Mouse (Mus musculus) CH12.LX (cell line): Measurements from ENCODE around the gene Zdhhc19. TPM values are rescaled to one million over a fixed set of nuclear protein-coding genes. Genes with fewer than 3 reads are reported as not detected.
A peak's percentile ranks its signal among the peaks of the same experiment; 100 is the strongest.

Source experiments
- DNase-seq: peaks from one replicate; pipeline ENCODE4 v3.0.0-alpha.2; 2013; ENCODE audit errors: extremely low read depth
- H3K27ac ChIP-seq: 2 replicates; pipeline ENCODE4 v1.5.1; 2012; ENCODE audit warnings: low read depth, mild to moderate bottlenecking, control low read depth, moderate library complexity; ENCODE audit not compliant: insufficient read depth
- H3K27me3 ChIP-seq: replicated peaks from 2 replicates; pipeline ENCODE3; 2012; ENCODE audit warnings: inconsistent platforms
- H3K36me3 ChIP-seq, 2 experiments: replicated peaks in 1 of 2; 2 replicates each; pipeline versions ENCODE3 to v1.6.1; 2012; ENCODE audit warnings: inconsistent platforms in 1 of 2, low read length in 1 of 2, mild to moderate bottlenecking in 1 of 2, mixed read lengths in 1 of 2, moderate library complexity in 1 of 2; ENCODE audit not compliant: control insufficient read depth in 1 of 2, insufficient read depth in 1 of 2
- H3K4me1 ChIP-seq, 2 experiments: 2 replicates each; pipeline ENCODE4 v1.6.1; 2012; ENCODE audit warnings: inconsistent platforms in 1 of 2, moderate library complexity in 1 of 2; ENCODE audit not compliant: insufficient read depth in 2 of 2, control insufficient read depth in 1 of 2
- H3K4me2 ChIP-seq: 2 replicates; pipeline ENCODE4 v1.6.1; 2012; ENCODE audit warnings: low read depth, mild to moderate bottlenecking, control low read depth; ENCODE audit not compliant: poor library complexity, insufficient read depth, severe bottlenecking
- H3K4me3 ChIP-seq, 3 experiments: fragments of 150-350 bp in 1 of 3; sonication (generic) in 1 of 3; replicated peaks in 1 of 3; 2 replicates each; pipeline versions ENCODE3 to v1.5.1; 2011 to 2012; ENCODE audit warnings: low read depth in 2 of 3, low read length in 2 of 3, mild to moderate bottlenecking in 2 of 3, moderate library complexity in 2 of 3, control low read depth in 1 of 3, improper control_type of control experiment in 1 of 3, inconsistent platforms in 1 of 3, mixed read lengths in 1 of 3; ENCODE audit not compliant: poor library complexity in 1 of 3
- H3K79me2 ChIP-seq: replicated peaks from 2 replicates; pipeline ENCODE4 v1.6.1; 2012; ENCODE audit warnings: mild to moderate bottlenecking, moderate library complexity; ENCODE audit not compliant: control insufficient read depth, poor library complexity, insufficient read depth, severe bottlenecking; ENCODE audit errors: extremely low read depth
- H3K9ac ChIP-seq: 2 replicates; pipeline ENCODE4 v1.6.1; 2012; ENCODE audit warnings: low read depth, mild to moderate bottlenecking, control low read depth, moderate library complexity; ENCODE audit not compliant: insufficient read depth
- H3K9me3 ChIP-seq: replicated peaks from 2 replicates; pipeline ENCODE3; 2012; ENCODE audit warnings: low read length, inconsistent platforms, mixed read lengths
- BHLHE40 ChIP-seq: IDR thresholded peaks from 2 replicates; pipeline ENCODE4 v1.6.1; 2011; ENCODE audit warnings: mild to moderate bottlenecking, low read depth, low read length, improper control_type of control experiment
- CTCF ChIP-seq, 2 experiments: IDR thresholded peaks in 1 of 2; conservative IDR thresholded peaks in 1 of 2; 2 replicates each; pipeline ENCODE4 v1.5.1; 2011 to 2012; ENCODE audit warnings: low read depth in 2 of 2, low read length in 2 of 2, improper control_type of control experiment in 1 of 2, inconsistent platforms in 1 of 2, mild to moderate bottlenecking in 1 of 2, moderate library complexity in 1 of 2
- IRF4 ChIP-seq: IDR thresholded peaks from 2 replicates; pipeline ENCODE4 v1.6.1; 2014; ENCODE audit warnings: low read depth, mild to moderate bottlenecking, inconsistent platforms, low read length, improper control_type of control experiment
- JUN ChIP-seq: IDR thresholded peaks from 2 replicates; pipeline ENCODE4 v1.6.1; 2011; ENCODE audit warnings: low read depth, mild to moderate bottlenecking, low read length, improper control_type of control experiment, moderate library complexity; ENCODE audit not compliant: insufficient read depth
- MAFK ChIP-seq: IDR thresholded peaks from 2 replicates; pipeline ENCODE4 v1.6.1; 2011; ENCODE audit warnings: low read length, improper control_type of control experiment; ENCODE audit not compliant: insufficient replicate concordance
- MAZ ChIP-seq: IDR thresholded peaks from 2 replicates; pipeline ENCODE4 v1.6.1; 2012; ENCODE audit warnings: low read depth, mild to moderate bottlenecking, inconsistent platforms, low read length, improper control_type of control experiment, moderate library complexity
- MEF2A ChIP-seq: IDR thresholded peaks from 2 replicates; pipeline ENCODE4 v1.6.1; 2014; ENCODE audit warnings: low read depth, mild to moderate bottlenecking, inconsistent platforms, low read length, improper control_type of control experiment, borderline replicate concordance
- MYC ChIP-seq: IDR thresholded peaks from 2 replicates; pipeline ENCODE4 v1.6.1; 2011; ENCODE audit warnings: low read depth, mild to moderate bottlenecking, improper control_type of control experiment, low read length
- NRF1 ChIP-seq: IDR thresholded peaks from 2 replicates; pipeline ENCODE4 v1.6.1; 2014; ENCODE audit warnings: low read depth, mild to moderate bottlenecking, inconsistent platforms, low read length, improper control_type of control experiment, moderate library complexity
- POLR2AphosphoS2 ChIP-seq: IDR thresholded peaks from 2 replicates; pipeline ENCODE4 v1.6.1; 2011; ENCODE audit warnings: low read depth, low read length, improper control_type of control experiment
- RAD21 ChIP-seq: IDR thresholded peaks from 2 replicates; pipeline ENCODE4 v1.6.1; 2011; ENCODE audit warnings: low read depth, mild to moderate bottlenecking, low read length, improper control_type of control experiment, moderate library complexity
- RCOR1 ChIP-seq: conservative IDR thresholded peaks from 2 replicates; pipeline ENCODE4 v1.6.1; 2012; ENCODE audit warnings: low read depth, mild to moderate bottlenecking, inconsistent platforms, low read length, improper control_type of control experiment
- SIN3A ChIP-seq: IDR thresholded peaks from 2 replicates; pipeline ENCODE4 v1.6.1; 2012; ENCODE audit warnings: low read length, improper control_type of control experiment, inconsistent platforms
- SMC3 ChIP-seq: IDR thresholded peaks from 2 replicates; pipeline ENCODE4 v1.6.1; 2011; ENCODE audit warnings: low read depth, low read length, improper control_type of control experiment
- TBP ChIP-seq: conservative IDR thresholded peaks from 2 replicates; pipeline ENCODE4 v1.6.1; 2011; ENCODE audit warnings: low read depth, low read length, improper control_type of control experiment
- USF1 ChIP-seq: IDR thresholded peaks from 2 replicates; pipeline ENCODE4 v1.6.1; 2014; ENCODE audit warnings: low read depth, mild to moderate bottlenecking, inconsistent platforms, low read length, improper control_type of control experiment
- USF2 ChIP-seq: conservative IDR thresholded peaks from 2 replicates; pipeline ENCODE4 v1.6.1; 2011; ENCODE audit warnings: low read depth, low read length, improper control_type of control experiment
- ZC3H11A ChIP-seq: IDR thresholded peaks from 2 replicates; pipeline ENCODE4 v1.6.1; 2012; ENCODE audit warnings: low read depth, mild to moderate bottlenecking, inconsistent platforms, low read length, improper control_type of control experiment
- ZKSCAN1 ChIP-seq: IDR thresholded peaks from 2 replicates; pipeline ENCODE4 v1.6.1; 2012; ENCODE audit warnings: low read depth, inconsistent platforms, low read length, improper control_type of control experiment, borderline replicate concordance
- dilution Hi-C: fragments of 300-500 bp; cut with MboI; formaldehyde crosslinking; loops from 2 replicates; pipeline ENCODE4 v1.14.3; 2020; ENCODE audit warnings: low sequenced_read_pairs; ENCODE audit not compliant: extremely low pct_unique_long_range_greater_than_20kb, extremely low pct_ligation_motif_present
- in situ Hi-C: fragments of 300-500 bp; cut with MboI; formaldehyde crosslinking; loops from 3 replicates; pipeline ENCODE4 v1.14.3; 2019; ENCODE audit warnings: low sequenced_read_pairs, low pct_ligation_motif_present, low pct_unique_long_range_greater_than_20kb, mixed read lengths
- polyA plus RNA-seq: library from polyadenylated mRNA; unstranded; fragments of >175 nt; gene quantifications from 2 replicates; pipeline ENCODE4 v1.2.1, GENCODE M21; 2012; ENCODE audit warnings: low read depth; ENCODE audit not compliant: insufficient read length
- total RNA-seq, 2 experiments: library from RNA; depleted of rRNA; stranded (reverse); fragments of 300-350 nt in 1 of 2; fragments of >200 nt in 1 of 2; gene quantifications; 2 replicates each; pipeline ENCODE4 v1.2.3; 2012 to 2014

The Zdhhc19 gene
- total and polyA plus RNA-seq, 3 experiments: not detected

GRCm38 (mm10) chr16:32457589-32458386 is 38.3 kb upstream of the Zdhhc19 start:
- H3K9me3 ChIP-seq: no peaks in the 10 kb centered on the region
- H3K4me1 ChIP-seq: peaks cover 2 to 6% of the 10 kb centered on the region in 2 experiments; a peak in 2 of 4 replicates
- DNase-seq: peak; percentile 84
- peaks cover 8 to 40% of the 10 kb centered on the region in 2 experiments for H3K36me3 ChIP-seq
- no peaks in the 10 kb centered on the region for H3K27me3 ChIP-seq
- in situ Hi-C loops (loop anchor here (25.0 kb wide), 1 partner anchor 195 kb away; the partner anchor contains the start of gene Smco1), dilution Hi-C loops (no loop called here)
- H3K9ac ChIP-seq: no peak overlapping the region
- H3K27ac ChIP-seq: no peak overlapping the region
- H3K4me3 ChIP-seq: no peak overlapping the region
- no peaks in the 10 kb centered on the region; the same call in 1 of the 2 replicates for H3K79me2 ChIP-seq
- TF ChIP-seq MYC (peak; percentile 54; the same call in 1 of the 2 replicates), ZKSCAN1 (no peak), RAD21 (peak; percentile 99), SMC3 (peak; percentile 92), BHLHE40 (peak; percentile 19; the same call in 1 of the 2 replicates), NRF1 (peak; percentile 64), USF2 (no peak), MAFK (peak; percentile 83), POLR2AphosphoS2 (no peak), CTCF (conservative IDR thresholded peaks at IDR 0.05 in 1 of 2, IDR thresholded peaks at IDR 0.05 in 1 of 2; ENCODE audit: low read depth in 2 of 2, low read length in 2 of 2) (peak in 1 of 2 experiments; percentile 96; a peak in 3 of 4 replicates), ZC3H11A (peak; percentile 63)
- no peak overlapping the region for H3K4me2 ChIP-seq

DNA sequence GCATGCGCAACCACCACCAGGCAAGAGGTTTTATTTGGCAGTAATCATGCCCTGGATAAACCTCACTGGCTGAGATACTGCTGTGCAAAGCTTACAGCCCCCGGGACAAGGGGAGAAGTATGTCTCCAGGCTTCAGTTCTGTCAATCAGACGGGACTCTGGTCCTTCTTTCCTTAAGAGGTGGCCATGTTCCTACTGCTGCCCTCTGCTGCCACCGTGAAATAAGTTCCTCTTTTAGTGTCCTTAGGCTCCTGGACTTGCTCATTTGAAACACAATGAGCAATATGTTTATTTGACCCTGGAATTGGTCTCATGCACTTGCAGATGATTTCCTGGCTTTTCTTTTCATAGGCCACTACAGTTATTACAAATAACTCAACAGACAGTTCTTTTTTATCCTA is 35.5 kb upstream of the Zdhhc19 start:
- dilution Hi-C loops: no loop called here
- DNase-seq: peak; percentile 14
- H3K36me3 ChIP-seq: peaks cover 21 to 41% of the 10 kb centered on the region in 2 experiments

More for the DNA sequence above, 35.5 kb upstream of the Zdhhc19 start:
- Histone ChIP-seq H3K9ac (no peak overlapping the region), H3K79me2 (no peaks in the 10 kb centered on the region), H3K4me1 (peaks cover 2 to 9% of the 10 kb centered on the region in 2 experiments; a peak in 2 of 4 replicates), H3K9me3 (no peaks in the 10 kb centered on the region), H3K27ac (no peak overlapping the region), H3K4me2 (no peak overlapping the region), H3K4me3 (no peak overlapping the region), H3K27me3 (no peaks in the 10 kb centered on the region)
- in situ Hi-C loops: loop anchor here (10.0 to 25.0 kb wide), 2 partner anchors 198 to 356 kb away; partner anchors contain the start of gene Smco1
- TF ChIP-seq SMC3: peak; percentile 39; the same call in 1 of the 2 replicates
- no peak for TF ChIP-seq MEF2A
- TF ChIP-seq RAD21: peak; percentile 11
- TF ChIP-seq TBP: no peak
- no peak for TF ChIP-seq MAZ
- TF ChIP-seq CTCF (conservative IDR thresholded peaks at IDR 0.05 in 1 of 2, IDR thresholded peaks at IDR 0.05 in 1 of 2; ENCODE audit: low read depth in 2 of 2, low read length in 2 of 2): peak in 1 of 2 experiments; percentile 38; a peak in 2 of 4 replicates
- TF ChIP-seq RCOR1: no peak
- no peak for TF ChIP-seq JUN
- TF ChIP-seq USF1: no peak
- no peak for TF ChIP-seq ZC3H11A
- no peak for TF ChIP-seq SIN3A
- TF ChIP-seq IRF4: no peak
- no peak for TF ChIP-seq NRF1
